Mouse (Mus musculus): ENCODE data around the gene Echdc3. TPM values are rescaled to one million over a fixed set of nuclear protein-coding genes. Genes with fewer than 3 reads are reported as not detected.

Gene Echdc3
- polyA plus RNA-seq, 1 experiment: 1.0 TPM

DNA sequence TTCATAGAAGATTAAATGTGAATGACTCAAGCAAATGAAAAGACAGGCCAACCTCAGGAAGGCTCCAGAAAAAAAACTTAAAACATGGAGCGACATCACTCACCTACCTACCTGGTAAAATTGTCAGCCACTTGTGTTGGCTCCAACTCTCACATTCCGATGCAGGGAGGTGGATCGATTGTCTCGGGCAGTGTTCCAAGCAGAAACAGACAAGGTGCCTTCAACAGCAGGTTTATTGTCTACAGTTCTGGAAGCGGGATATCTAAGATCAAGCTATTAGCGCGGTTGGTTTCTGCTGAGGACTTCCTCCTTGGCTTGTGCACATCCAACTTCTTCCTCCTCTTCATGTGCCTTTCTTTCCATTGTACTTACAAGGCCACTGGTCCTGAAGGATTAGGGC is 55.2 kb downstream of the Echdc3 start:
- peaks cover 21% of the 10 kb centered on the region; the same call in 1 of the 2 replicates for H3K4me1 ChIP-seq (ENCODE audit: control insufficient read depth, insufficient read depth, insufficient read length, low read length)
- H3K27ac ChIP-seq (ENCODE audit: insufficient read depth, low read depth, low read length): peak overlapping the region; percentile 59; the same call in 1 of the 2 replicates

DNA sequence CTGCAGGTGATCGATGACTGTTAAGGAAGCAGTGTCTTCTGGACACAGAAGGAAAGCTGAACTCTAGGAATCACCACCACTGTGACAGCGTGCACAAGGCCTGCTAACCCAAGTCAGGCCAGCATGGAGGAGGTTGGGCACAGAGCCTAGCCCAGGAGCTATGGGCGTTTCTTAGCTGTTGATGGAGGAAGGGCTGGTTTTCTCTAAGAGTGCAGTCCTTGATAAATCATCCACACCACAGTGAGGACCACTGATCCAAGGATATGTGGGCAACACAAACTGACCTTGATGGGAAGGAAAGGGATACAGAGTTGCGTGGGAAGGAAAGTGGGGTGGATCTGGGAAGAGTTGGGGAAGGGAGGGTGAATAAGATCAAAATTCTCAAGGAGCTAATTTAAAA is 55.6 kb downstream of the Echdc3 start:
- WGBS: 40% methylated on average over 4 of the region's 4 CpGs
- H3K36me3 ChIP-seq (ENCODE audit: control insufficient read depth, insufficient read depth, low read length): no peaks in the 10 kb centered on the region
- peaks cover 21% of the 10 kb centered on the region; the same call in 1 of the 2 replicates for H3K4me1 ChIP-seq (ENCODE audit: control insufficient read depth, insufficient read depth, insufficient read length, low read length)
- no peak overlapping the region for H3K27ac ChIP-seq (ENCODE audit: insufficient read depth, low read depth, low read length)
- no peak for TF ChIP-seq CTCF (IDR thresholded peaks at IDR 0.05; ENCODE audit: extremely low read depth, insufficient read length, insufficient replicate concordance, low read depth, low read length)
- no peak for TF ChIP-seq POLR2A (IDR thresholded peaks at IDR 0.05; ENCODE audit: low read depth, low read length)
- no peaks in the 10 kb centered on the region for H3K27me3 ChIP-seq (ENCODE audit: control insufficient read depth, insufficient read depth, low read length)
- H3K4me3 ChIP-seq (ENCODE audit: low read depth, low read length): no peak overlapping the region

More for the DNA sequence above, 55.2 kb downstream of the Echdc3 start:
- WGBS: 21% methylated on average over 7 of the region's 7 CpGs
- TF ChIP-seq CTCF (IDR thresholded peaks at IDR 0.05; ENCODE audit: extremely low read depth, insufficient read length, insufficient replicate concordance, low read depth, low read length): no peak
- Histone ChIP-seq H3K27me3 (ENCODE audit: control insufficient read depth, insufficient read depth, low read length) (no peaks in the 10 kb centered on the region), H3K36me3 (ENCODE audit: control insufficient read depth, insufficient read depth, low read length) (no peaks in the 10 kb centered on the region), H3K4me3 (ENCODE audit: low read depth, low read length) (no peak overlapping the region)

DNA sequence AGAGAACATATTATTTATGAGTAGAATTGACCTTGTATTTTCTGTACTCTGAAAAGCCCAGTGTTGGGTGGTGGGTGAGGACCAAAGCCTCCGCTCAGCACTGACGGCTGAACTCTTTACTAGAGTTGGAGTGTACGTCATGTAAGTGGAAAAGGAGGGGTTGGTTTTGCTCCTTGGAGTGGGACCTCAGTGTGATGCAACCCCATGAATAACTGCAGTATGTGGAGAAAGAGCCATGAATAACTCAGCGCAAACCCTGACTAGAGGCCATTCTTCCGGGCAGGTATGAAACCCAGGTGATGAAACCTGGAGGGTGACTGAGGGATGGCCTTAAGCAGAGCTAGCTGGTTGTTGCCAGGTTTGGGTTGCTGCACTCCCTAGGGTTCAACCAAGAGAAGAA is 63.0 kb downstream of the Echdc3 start:
- WGBS: 95% methylated on average over 5 of the region's 5 CpGs
- Histone ChIP-seq H3K4me1 (ENCODE audit: control insufficient read depth, insufficient read depth, insufficient read length, low read length) (no peaks in the 10 kb centered on the region), H3K36me3 (ENCODE audit: control insufficient read depth, insufficient read depth, low read length) (no peaks in the 10 kb centered on the region), H3K4me3 (ENCODE audit: low read depth, low read length) (no peak overlapping the region), H3K27me3 (ENCODE audit: control insufficient read depth, insufficient read depth, low read length) (no peaks in the 10 kb centered on the region), H3K27ac (ENCODE audit: insufficient read depth, low read depth, low read length) (no peak overlapping the region)
- TF ChIP-seq POLR2A (IDR thresholded peaks at IDR 0.05; ENCODE audit: low read depth, low read length) (no peak), CTCF (IDR thresholded peaks at IDR 0.05; ENCODE audit: extremely low read depth, insufficient read length, insufficient replicate concordance, low read depth, low read length) (no peak)

DNA sequence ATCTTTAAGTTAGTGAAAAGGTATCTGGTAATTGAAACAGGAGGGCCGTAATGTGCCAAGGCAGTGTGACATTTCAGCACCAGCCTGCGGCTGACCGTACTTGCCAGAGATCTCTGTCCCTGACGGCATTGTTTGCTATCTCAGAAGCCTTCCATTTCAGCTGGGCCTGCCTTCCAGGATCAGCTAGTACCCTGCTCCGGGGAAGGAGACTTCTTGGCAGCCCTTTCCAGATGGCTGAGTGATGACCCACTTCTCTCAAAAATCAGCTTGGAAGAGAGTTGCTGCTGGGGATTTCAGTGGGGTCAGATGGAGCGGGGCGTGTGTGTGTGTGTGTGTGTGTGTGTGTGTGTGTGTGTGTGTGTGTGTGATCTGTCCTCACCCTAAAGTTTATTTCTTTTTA is 65.9 kb downstream of the Echdc3 start:
- no peak overlapping the region for H3K4me3 ChIP-seq (ENCODE audit: low read depth, low read length)
- H3K27me3 ChIP-seq (ENCODE audit: control insufficient read depth, insufficient read depth, low read length): no peaks in the 10 kb centered on the region
- 78% methylated on average over 7 of the region's 7 CpGs for WGBS
- no peak for TF ChIP-seq CTCF (IDR thresholded peaks at IDR 0.05; ENCODE audit: extremely low read depth, insufficient read length, insufficient replicate concordance, low read depth, low read length)
- no peak for TF ChIP-seq POLR2A (IDR thresholded peaks at IDR 0.05; ENCODE audit: low read depth, low read length)
- no peaks in the 10 kb centered on the region for H3K4me1 ChIP-seq (ENCODE audit: control insufficient read depth, insufficient read depth, insufficient read length, low read length)
- H3K27ac ChIP-seq (ENCODE audit: insufficient read depth, low read depth, low read length): no peak overlapping the region
- H3K36me3 ChIP-seq (ENCODE audit: control insufficient read depth, insufficient read depth, low read length): no peaks in the 10 kb centered on the region

DNA sequence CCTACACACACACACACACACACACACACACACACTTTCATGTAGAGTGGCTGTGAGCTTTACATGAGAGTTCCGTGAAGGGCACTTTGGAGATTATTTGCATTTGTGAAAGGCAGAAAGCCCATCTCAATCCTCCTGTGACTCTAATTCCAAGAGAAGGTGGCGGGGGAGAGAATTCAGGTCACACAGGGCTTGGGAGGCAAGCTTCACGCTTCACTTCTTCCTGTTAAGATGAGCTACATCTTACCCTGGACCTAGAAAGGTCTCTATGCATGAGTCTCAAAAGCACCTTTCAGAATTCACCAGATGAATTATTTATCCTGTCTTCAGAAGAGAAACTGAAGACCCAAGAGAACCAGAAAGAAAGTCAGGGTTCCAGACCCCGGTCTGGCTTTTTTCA is 66.6 kb downstream of the Echdc3 start:
- Histone ChIP-seq H3K4me1 (ENCODE audit: control insufficient read depth, insufficient read depth, insufficient read length, low read length) (no peaks in the 10 kb centered on the region), H3K27ac (ENCODE audit: insufficient read depth, low read depth, low read length) (no peak overlapping the region), H3K36me3 (ENCODE audit: control insufficient read depth, insufficient read depth, low read length) (no peaks in the 10 kb centered on the region), H3K27me3 (ENCODE audit: control insufficient read depth, insufficient read depth, low read length) (no peaks in the 10 kb centered on the region), H3K4me3 (ENCODE audit: low read depth, low read length) (no peak overlapping the region)
- TF ChIP-seq POLR2A (IDR thresholded peaks at IDR 0.05; ENCODE audit: low read depth, low read length) (no peak), CTCF (IDR thresholded peaks at IDR 0.05; ENCODE audit: extremely low read depth, insufficient read length, insufficient replicate concordance, low read depth, low read length) (no peak)
- WGBS: 94% methylated on average over 4 of the region's 4 CpGs

DNA sequence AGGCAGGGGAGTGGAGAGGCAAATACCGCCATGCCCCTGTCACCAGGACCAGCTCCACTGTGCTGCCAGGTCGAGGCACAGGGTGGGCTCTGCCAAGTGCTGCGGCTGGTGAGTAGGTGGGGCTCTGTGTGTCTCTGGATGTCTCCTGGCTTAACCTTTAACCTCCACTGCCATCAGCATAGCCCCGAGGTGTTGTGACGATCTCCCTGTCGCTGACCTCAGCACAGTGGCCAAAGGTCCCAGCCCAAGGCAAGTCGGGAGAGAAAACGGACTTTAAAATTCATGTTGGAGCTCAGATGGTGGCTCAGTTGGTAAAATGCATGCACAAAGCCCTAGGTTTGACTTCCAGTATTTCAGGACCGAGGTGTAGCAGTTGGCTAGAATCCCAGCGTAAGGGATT is 67.2 kb downstream of the Echdc3 start:
- no peaks in the 10 kb centered on the region for H3K27me3 ChIP-seq (ENCODE audit: control insufficient read depth, insufficient read depth, low read length)
- H3K4me1 ChIP-seq (ENCODE audit: control insufficient read depth, insufficient read depth, insufficient read length, low read length): no peaks in the 10 kb centered on the region
- WGBS: 70% methylated on average over 10 of the region's 10 CpGs
- TF ChIP-seq POLR2A (IDR thresholded peaks at IDR 0.05; ENCODE audit: low read depth, low read length): no peak
- no peak for TF ChIP-seq CTCF (IDR thresholded peaks at IDR 0.05; ENCODE audit: extremely low read depth, insufficient read length, insufficient replicate concordance, low read depth, low read length)
- no peak overlapping the region for H3K4me3 ChIP-seq (ENCODE audit: low read depth, low read length)
- H3K27ac ChIP-seq (ENCODE audit: insufficient read depth, low read depth, low read length): no peak overlapping the region
- H3K36me3 ChIP-seq (ENCODE audit: control insufficient read depth, insufficient read depth, low read length): no peaks in the 10 kb centered on the region

DNA sequence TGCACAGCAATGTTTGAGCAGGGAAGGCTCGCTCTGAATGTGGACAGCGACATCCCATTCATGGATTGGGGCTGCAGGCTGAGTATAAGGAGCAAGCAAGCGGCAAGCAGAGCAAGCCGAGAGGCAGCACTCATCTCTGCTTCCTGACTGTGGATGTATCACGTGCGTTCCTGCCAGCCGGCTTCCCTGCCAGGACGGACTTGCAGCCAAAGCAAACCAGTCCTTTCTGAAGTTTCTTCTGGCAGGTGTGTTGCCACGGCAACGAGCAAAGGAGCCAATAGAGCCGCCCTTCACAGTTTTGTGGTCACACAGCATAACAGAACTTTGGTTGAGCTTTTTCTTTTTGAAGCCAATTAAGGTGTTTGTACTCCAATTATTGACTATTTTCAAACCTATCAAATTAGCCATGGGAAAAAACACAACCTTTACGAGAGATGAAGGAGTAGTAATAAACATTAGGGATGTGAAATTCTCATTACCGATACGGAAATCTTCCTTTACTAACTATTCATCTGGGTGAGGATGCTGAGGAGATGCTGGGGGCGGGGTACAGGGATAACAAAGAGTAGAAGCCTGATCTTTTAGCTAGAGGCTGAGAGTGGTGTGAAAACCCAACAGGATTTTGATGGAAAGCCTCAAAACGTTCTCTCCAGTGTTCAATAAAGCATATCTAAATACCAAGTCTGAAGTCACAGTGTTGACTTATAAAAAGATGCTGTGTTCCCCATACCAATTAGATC is 69.7 kb downstream of the Echdc3 start:
- H3K4me1 ChIP-seq (ENCODE audit: control insufficient read depth, insufficient read depth, insufficient read length, low read length): no peaks in the 10 kb centered on the region
- H3K27me3 ChIP-seq (ENCODE audit: control insufficient read depth, insufficient read depth, low read length): no peaks in the 10 kb centered on the region
- H3K4me3 ChIP-seq (ENCODE audit: low read depth, low read length): no peak overlapping the region
- H3K27ac ChIP-seq (ENCODE audit: insufficient read depth, low read depth, low read length): no peak overlapping the region
- H3K36me3 ChIP-seq (ENCODE audit: control insufficient read depth, insufficient read depth, low read length): no peaks in the 10 kb centered on the region
- 67% methylated on average over 16 of the region's 16 CpGs for WGBS
- TF ChIP-seq CTCF (IDR thresholded peaks at IDR 0.05; ENCODE audit: extremely low read depth, insufficient read length, insufficient replicate concordance, low read depth, low read length) (no peak), POLR2A (IDR thresholded peaks at IDR 0.05; ENCODE audit: low read depth, low read length) (no peak)

Measured in small intestine, adult 2 months (tissue).